Mouse (Mus musculus): ENCODE results near the gene Cd300c. TPM values are rescaled to one million over a fixed set of nuclear protein-coding genes. Genes with fewer than 3 reads are reported as not detected.
"Not testable (repeated sequence)": the region's sequence is repeated elsewhere in the genome, so short reads cannot be mapped to it uniquely, and the experiment has no call there.

Cd300c gene
- polyA plus RNA-seq, 1 experiment = 0.15 TPM

DNA sequence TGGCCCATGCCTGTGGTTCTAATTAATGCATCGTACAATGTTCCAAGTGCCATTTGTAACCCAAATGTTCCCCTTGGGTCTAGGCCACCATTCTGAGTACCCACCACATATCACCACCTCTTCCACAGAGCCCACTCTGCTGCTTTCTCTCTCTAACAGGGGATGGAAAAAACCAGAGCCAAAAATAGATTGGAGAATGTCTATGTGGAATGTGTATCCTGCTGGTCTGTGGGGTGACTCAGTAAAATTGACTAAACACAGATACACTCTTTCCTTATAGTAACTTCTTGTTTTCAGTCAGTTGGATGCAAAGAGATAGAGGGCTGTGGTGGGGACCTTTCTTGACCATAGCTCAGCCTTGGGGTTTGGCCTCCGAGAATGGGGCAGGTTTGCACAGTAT is 39.4 kb downstream of the Cd300c start:
- TF ChIP-seq CTCF (IDR thresholded peaks at IDR 0.05; ENCODE audit: borderline replicate concordance, extremely low read depth, insufficient read depth, insufficient read length) = no peak
- TF ChIP-seq POLR2A (IDR thresholded peaks at IDR 0.05; ENCODE audit: borderline replicate concordance, extremely low read depth, insufficient read depth, insufficient read length, poor library complexity, severe bottlenecking) = no peak
- no peak for DNase-seq (ENCODE audit: low read depth)

DNA sequence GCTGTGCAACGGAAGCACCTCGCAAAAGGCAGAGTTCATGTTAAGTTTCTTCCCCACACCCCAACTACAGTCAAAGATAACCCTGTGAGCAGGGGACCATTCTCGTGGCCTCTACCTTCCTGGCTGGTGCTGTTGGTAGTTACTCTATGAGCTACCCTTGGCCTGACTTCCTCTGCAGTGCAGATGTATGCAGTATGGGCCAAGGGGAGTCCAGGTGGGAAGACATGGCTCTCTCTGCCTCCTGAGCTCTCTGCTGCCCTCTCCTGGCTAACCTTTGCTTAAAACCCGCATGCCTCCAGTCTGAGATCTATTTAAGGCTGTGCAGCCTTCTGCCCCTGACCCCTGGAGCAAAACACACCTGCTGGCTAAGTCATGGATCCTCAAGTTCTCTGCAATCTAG is 45.0 kb downstream of the Cd300c start:
- DNase-seq (ENCODE audit: low read depth) = no peak

GRCm38 (mm10) chr11:114922439-114922838 is 46.5 kb downstream of the Cd300c start:
- no peak for DNase-seq (ENCODE audit: low read depth)
- TF ChIP-seq CTCF (IDR thresholded peaks at IDR 0.05; ENCODE audit: borderline replicate concordance, extremely low read depth, insufficient read depth, insufficient read length) = no peak
- no peak for TF ChIP-seq POLR2A (IDR thresholded peaks at IDR 0.05; ENCODE audit: borderline replicate concordance, extremely low read depth, insufficient read depth, insufficient read length, poor library complexity, severe bottlenecking)

More for the DNA sequence above, 45.0 kb downstream of the Cd300c start:
- TF ChIP-seq CTCF (IDR thresholded peaks at IDR 0.05; ENCODE audit: borderline replicate concordance, extremely low read depth, insufficient read depth, insufficient read length) = peak; percentile 44; the same call in 1 of the 2 replicates
- TF ChIP-seq POLR2A (IDR thresholded peaks at IDR 0.05; ENCODE audit: borderline replicate concordance, extremely low read depth, insufficient read depth, insufficient read length, poor library complexity, severe bottlenecking) = no peak

DNA sequence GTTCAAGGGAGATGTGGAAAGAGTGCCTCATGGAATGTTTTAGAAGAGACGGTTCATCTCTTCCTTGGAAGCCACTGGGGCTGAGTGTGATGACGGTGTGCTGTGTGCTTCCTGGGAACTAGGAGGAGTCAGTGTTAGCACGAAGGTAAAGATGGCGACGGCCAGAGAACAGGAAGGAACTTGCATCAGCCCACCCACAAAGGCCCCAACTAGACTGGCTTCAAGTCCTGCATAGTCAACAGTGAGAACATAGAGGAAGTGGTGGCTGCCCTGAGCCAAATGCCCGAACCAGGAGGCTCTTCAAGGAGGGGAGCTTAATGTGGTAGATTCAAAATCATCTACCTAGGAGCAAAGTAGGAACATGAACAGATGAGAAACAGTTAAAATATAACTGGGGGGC is 51.8 kb downstream of the Cd300c start:
- no peak for TF ChIP-seq POLR2A (IDR thresholded peaks at IDR 0.05; ENCODE audit: borderline replicate concordance, extremely low read depth, insufficient read depth, insufficient read length, poor library complexity, severe bottlenecking)
- no peak for TF ChIP-seq CTCF (IDR thresholded peaks at IDR 0.05; ENCODE audit: borderline replicate concordance, extremely low read depth, insufficient read depth, insufficient read length)
- no peak for DNase-seq (ENCODE audit: low read depth)

DNA sequence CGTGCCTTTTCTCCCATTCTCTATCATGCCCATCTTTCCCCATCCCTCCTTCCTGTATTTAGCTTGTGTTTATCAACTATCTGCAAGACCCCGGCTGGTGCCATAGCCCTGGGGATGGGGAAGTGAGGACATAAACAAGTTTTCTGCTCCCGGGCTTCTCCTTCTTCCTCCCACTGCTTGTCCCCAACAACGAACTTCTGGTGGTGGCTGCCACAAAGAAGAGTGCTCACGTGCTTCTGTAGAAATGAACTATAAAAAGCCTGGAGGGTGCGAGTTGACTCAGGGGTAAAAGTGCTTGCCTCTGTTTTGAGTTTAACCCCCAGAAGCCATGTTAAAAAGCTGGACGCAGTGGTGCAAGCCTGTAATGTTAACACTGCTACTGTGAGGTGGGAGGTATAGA is 54.0 kb downstream of the Cd300c start:
- no peak for DNase-seq (ENCODE audit: low read depth)
- TF ChIP-seq CTCF (IDR thresholded peaks at IDR 0.05; ENCODE audit: borderline replicate concordance, extremely low read depth, insufficient read depth, insufficient read length) = no peak
- no peak for TF ChIP-seq POLR2A (IDR thresholded peaks at IDR 0.05; ENCODE audit: borderline replicate concordance, extremely low read depth, insufficient read depth, insufficient read length, poor library complexity, severe bottlenecking)

DNA sequence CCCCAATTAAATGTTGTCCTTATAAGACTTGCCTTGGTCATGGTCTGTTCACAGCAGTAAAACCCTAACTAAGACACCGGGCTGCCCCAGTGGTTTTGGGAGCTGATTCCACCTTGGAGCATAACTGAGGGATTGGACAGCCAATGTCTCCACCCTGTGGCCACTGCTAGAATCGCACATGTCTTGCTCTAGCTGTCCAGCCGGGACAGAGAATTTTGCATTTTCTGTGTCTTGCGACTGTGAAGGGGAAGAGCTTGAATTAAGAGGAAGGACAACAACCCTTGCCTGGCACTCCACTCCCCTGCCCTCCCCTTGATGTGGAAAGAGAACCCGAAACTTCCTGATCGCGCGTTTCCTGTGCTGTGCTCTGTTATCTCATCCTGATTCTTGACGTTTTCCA is 56.1 kb downstream of the Cd300c start:
- TF ChIP-seq CTCF (IDR thresholded peaks at IDR 0.05; ENCODE audit: borderline replicate concordance, extremely low read depth, insufficient read depth, insufficient read length) (peak; percentile 90), POLR2A (IDR thresholded peaks at IDR 0.05; ENCODE audit: borderline replicate concordance, extremely low read depth, insufficient read depth, insufficient read length, poor library complexity, severe bottlenecking) (no peak)
- DNase-seq (ENCODE audit: low read depth) = peak; percentile 84

DNA sequence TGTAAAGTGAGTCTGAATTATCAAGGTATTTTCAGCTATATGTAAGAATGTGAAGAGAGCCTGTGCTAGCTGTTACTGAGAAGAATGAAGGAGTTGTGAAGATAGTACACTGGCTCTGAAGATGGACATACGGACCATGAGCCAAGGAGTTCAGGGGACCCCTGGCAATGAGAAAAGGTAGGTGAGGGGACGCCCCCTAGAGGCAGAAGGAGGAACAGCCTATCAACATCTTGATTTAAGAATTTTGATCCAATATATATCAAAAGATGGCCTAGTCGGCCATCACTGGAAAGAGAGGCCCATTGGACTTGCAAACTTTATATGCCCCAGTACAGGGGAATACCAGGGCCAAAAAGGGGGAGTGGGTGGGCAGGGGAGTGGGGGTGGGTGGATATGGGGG is 59.4 kb downstream of the Cd300c start:
- not testable (repeated sequence) for DNase-seq (ENCODE audit: low read depth)

GRCm38 (mm10) chr11:114908086-114908485 is 60.9 kb downstream of the Cd300c start:
- DNase-seq (ENCODE audit: low read depth) = peak; percentile 2
- no peak for TF ChIP-seq CTCF (IDR thresholded peaks at IDR 0.05; ENCODE audit: borderline replicate concordance, extremely low read depth, insufficient read depth, insufficient read length)
- no peak for TF ChIP-seq POLR2A (IDR thresholded peaks at IDR 0.05; ENCODE audit: borderline replicate concordance, extremely low read depth, insufficient read depth, insufficient read length, poor library complexity, severe bottlenecking)

More for the DNA sequence above, 59.4 kb downstream of the Cd300c start:
- TF ChIP-seq CTCF (IDR thresholded peaks at IDR 0.05; ENCODE audit: borderline replicate concordance, extremely low read depth, insufficient read depth, insufficient read length) = peak; percentile 32; the same call in 1 of the 2 replicates

GRCm38 (mm10) chr11:114907567-114907966 is 61.4 kb downstream of the Cd300c start:
- TF ChIP-seq CTCF (IDR thresholded peaks at IDR 0.05; ENCODE audit: borderline replicate concordance, extremely low read depth, insufficient read depth, insufficient read length) = no peak
- TF ChIP-seq POLR2A (IDR thresholded peaks at IDR 0.05; ENCODE audit: borderline replicate concordance, extremely low read depth, insufficient read depth, insufficient read length, poor library complexity, severe bottlenecking) = no peak
- no peak for DNase-seq (ENCODE audit: low read depth)

Other genes starting within 250 kb of the Cd300c start
- 2.9 TPM in 2 replicates for gene Dnaic2, start 241.7 kb downstream of the Cd300c start, polyA plus RNA-seq (2012; rRNA removed)
- gene Kif19a, start 203.8 kb downstream of the Cd300c start, polyA plus RNA-seq (2012; rRNA removed) = 0.76 and 0.97 TPM in 2 replicates
- 36.2 and 50.6 TPM in 2 replicates for gene Btbd17, start 173.2 kb downstream of the Cd300c start, polyA plus RNA-seq (2012; rRNA removed)
- 0.07 and 0.08 TPM in 2 replicates for gene Gpr142, start 170.2 kb downstream of the Cd300c start, polyA plus RNA-seq (2012; rRNA removed)
- gene Gprc5c, start 118.0 kb downstream of the Cd300c start, polyA plus RNA-seq (2012; rRNA removed) = 4.1 and 7.4 TPM in 2 replicates
- 0.53 and 0.60 TPM in 2 replicates for gene Cd300a, start 79.1 kb downstream of the Cd300c start, polyA plus RNA-seq (2012; rRNA removed)
- 0.04 and 0.07 TPM in 2 replicates for gene Cd300lb, start 34.8 kb downstream of the Cd300c start, polyA plus RNA-seq (2012; rRNA removed)
- gene Cd300ld, start 20.8 kb upstream of the Cd300c start, polyA plus RNA-seq (2012; rRNA removed) = 0.06 and 0.11 TPM in 2 replicates
- gene Cd300c2, start 32.7 kb upstream of the Cd300c start, polyA plus RNA-seq (2012; rRNA removed) = 1.0 and 1.5 TPM in 2 replicates
- not detected in 2 replicates for gene Cd300ld2, start 47.0 kb upstream of the Cd300c start, polyA plus RNA-seq (2012; rRNA removed)
- gene Cd300ld4, start 57.9 kb upstream of the Cd300c start, polyA plus RNA-seq (2012; rRNA removed) = 0.16 and 0.21 TPM in 2 replicates
- 0.21 and 0.23 TPM in 2 replicates for gene Cd300ld5, start 68.6 kb upstream of the Cd300c start, polyA plus RNA-seq (2012; rRNA removed)
- 0.10 TPM in 1 of 2 replicates, not detected in the other for gene Cd300ld3, start 79.3 kb upstream of the Cd300c start, polyA plus RNA-seq (2012; rRNA removed)
- not detected in 2 replicates for gene Cd300e, start 93.0 kb upstream of the Cd300c start, polyA plus RNA-seq (2012; rRNA removed)
- 0.83 and 0.89 TPM in 2 replicates for gene Rab37, start 122.3 kb upstream of the Cd300c start, polyA plus RNA-seq (2012; rRNA removed)
- 0.10 and 0.15 TPM in 2 replicates for gene Cd300lf, start 164.8 kb upstream of the Cd300c start, polyA plus RNA-seq (2012; rRNA removed)
- gene Slc9a3r1, start 194.2 kb upstream of the Cd300c start, polyA plus RNA-seq (2012; rRNA removed) = 31.6 and 40.5 TPM in 2 replicates
- 7.1 and 10.7 TPM in 2 replicates for gene Tmem104, start 218.3 kb upstream of the Cd300c start, polyA plus RNA-seq (2012; rRNA removed)
- 16.0 and 16.9 TPM in 2 replicates for gene Nat9, start 218.7 kb upstream of the Cd300c start, polyA plus RNA-seq (2012; rRNA removed)